Mouse (Mus musculus) thymus, postnatal 0 days (tissue): ENCODE data around the gene Gm20929. TPM values are rescaled to one million over a fixed set of nuclear protein-coding genes. Genes with fewer than 3 reads are reported as not detected.
"Not testable (repeated sequence)": the region's sequence is repeated elsewhere in the genome, so short reads cannot be mapped to it uniquely, and the experiment has no call there.

ENCODE experiments used
- DNase-seq: peaks from one replicate; pipeline ENCODE4 v3.0.0-alpha.2; 2015; ENCODE audit warnings: low spot score
- polyA plus RNA-seq: library from polyadenylated mRNA; unstranded; fragments of >200 nt; fragmentation: Nextera tagmentation; extraction: Ambion mirVana; gene quantifications from 2 replicates; pipeline ENCODE4 v1.2.1, GENCODE M21; 2015

The Gm20929 gene
- not detected in 2 replicates for polyA plus RNA-seq

DNA sequence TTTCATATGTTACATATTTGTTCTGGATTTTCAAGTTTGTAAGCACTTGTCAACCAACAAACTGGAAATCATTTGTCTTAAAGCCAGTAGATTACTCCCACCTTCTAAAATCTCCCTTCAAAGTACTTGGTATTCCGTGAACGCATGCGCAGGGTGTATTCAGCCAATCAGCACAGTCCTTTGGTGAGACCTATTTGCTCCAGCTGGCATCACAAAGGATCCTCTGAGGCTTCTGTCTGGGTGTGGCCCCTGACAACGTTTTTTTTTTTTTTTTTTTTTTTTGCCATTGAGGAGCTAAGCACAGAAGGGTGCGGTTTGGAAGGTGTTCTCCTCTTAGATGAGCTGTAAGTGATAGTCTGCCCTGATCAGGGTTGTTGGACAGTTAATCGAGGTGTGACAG, at the start of gene Gm20929:
Gene Gm20929, plus strand, starts transcription at position 301 of the 400 bp plus-strand sequence.
- DNase-seq: not testable (repeated sequence)
